Mouse (Mus musculus) liver, adult 2 months (tissue): ENCODE measurements around the gene Taf4. TPM values are rescaled to one million over a fixed set of nuclear protein-coding genes. Genes with fewer than 3 reads are reported as not detected.

ENCODE experiments used
- DNase-seq: peaks from one replicate; pipeline ENCODE4 v3.0.0-alpha.2; 2011; ENCODE audit warnings: low read depth, low spot score; ENCODE audit errors: extremely low read depth
- H3K27ac ChIP-seq: fragments of 200-500 bp; replicated peaks from 2 replicates; pipeline ENCODE4 v1.5.1; 2012; ENCODE audit warnings: low read depth, mild to moderate bottlenecking, control low read depth, inconsistent platforms, low read length; ENCODE audit not compliant: insufficient read depth
- H3K27me3 ChIP-seq: fragments of 200-500 bp; 2 replicates; pipeline ENCODE4 v1.6.1; 2012; ENCODE audit warnings: mild to moderate bottlenecking, moderate library complexity, low read length, inconsistent platforms; ENCODE audit not compliant: control insufficient read depth, insufficient read depth
- H3K36me3 ChIP-seq: fragments of 200-500 bp; 2 replicates; pipeline ENCODE4 v1.6.1; 2012; ENCODE audit warnings: low read length, inconsistent platforms; ENCODE audit not compliant: control insufficient read depth, insufficient read depth
- H3K4me1 ChIP-seq: fragments of 200-500 bp; 2 replicates; pipeline ENCODE4 v1.6.1; 2011; ENCODE audit warnings: low read length; ENCODE audit not compliant: control insufficient read depth, insufficient read depth
- H3K4me3 ChIP-seq: fragments of 200-500 bp; 2 replicates; pipeline ENCODE4 v1.5.1; 2011; ENCODE audit warnings: low read depth, mild to moderate bottlenecking, control low read depth, low read length, moderate library complexity; ENCODE audit not compliant: insufficient read depth
- H3K79me2 ChIP-seq: fragments of 200-500 bp; 2 replicates; pipeline ENCODE4 v1.6.1; 2012; ENCODE audit warnings: inconsistent platforms, mild to moderate bottlenecking, low read length, moderate library complexity; ENCODE audit not compliant: control insufficient read depth, insufficient read depth
- H3K9ac ChIP-seq: fragments of 200-500 bp; 2 replicates; pipeline ENCODE4 v1.6.1; 2012; ENCODE audit warnings: low read depth, mild to moderate bottlenecking, control low read depth, inconsistent platforms, low read length
- CTCF ChIP-seq: fragments of 200-500 bp; IDR thresholded peaks from 2 replicates; pipeline ENCODE4 v1.5.1; 2011; ENCODE audit warnings: low read depth, low read length, control low read depth
- POLR2A ChIP-seq: fragments of 200-500 bp; IDR thresholded peaks from 2 replicates; pipeline ENCODE4 v1.6.1; 2011; ENCODE audit warnings: low read length, control low read depth; ENCODE audit not compliant: insufficient read depth; ENCODE audit errors: extremely low read depth
- WGBS: fragments of 180-500 bp; shearing (Covaris S2); methylation state at CpG from one replicate; pipeline ENCODE4 v1.1.7; 2018; 5-methylcytosine and 5-hydroxymethylcytosine counted together
- polyA plus RNA-seq: library from polyadenylated mRNA; depleted of rRNA; stranded (reverse); fragments of >200 nt; gene quantifications from 2 replicates; pipeline ENCODE4 v1.2.3, GENCODE M21; 2012
- total RNA-seq: library from RNA; depleted of rRNA; stranded (reverse); fragments of >200 nt; gene quantifications from 2 replicates; pipeline ENCODE4 v1.2.3, GENCODE M21; 2014

Gene Taf4
- total and polyA plus RNA-seq, 2 experiments = 4.0 to 4.3 TPM

GRCm38 (mm10) chr2:179912911-179913310 is 63.5 kb downstream of the Taf4 start:
- H3K4me1 ChIP-seq = no peaks in the 10 kb centered on the region
- no peak for DNase-seq
- peaks cover 18% of the 10 kb centered on the region for H3K36me3 ChIP-seq
- WGBS = 74% methylated on average over 12 of the region's 12 CpGs
- no peaks in the 10 kb centered on the region for H3K79me2 ChIP-seq
- TF ChIP-seq POLR2A (no peak), CTCF (no peak)
- H3K4me3 ChIP-seq = no peak overlapping the region
- no peak overlapping the region for H3K27ac ChIP-seq
- H3K27me3 ChIP-seq = no peaks in the 10 kb centered on the region
- no peak overlapping the region for H3K9ac ChIP-seq

- 77% methylated on average over 2 of the region's 2 CpGs for WGBS
- Histone ChIP-seq H3K4me3 (no peak overlapping the region), H3K36me3 (no peaks in the 10 kb centered on the region), H3K9ac (no peak overlapping the region), H3K4me1 (no peaks in the 10 kb centered on the region), H3K27ac (no peak overlapping the region), H3K27me3 (no peaks in the 10 kb centered on the region), H3K79me2 (no peaks in the 10 kb centered on the region)
- TF ChIP-seq CTCF (no peak), POLR2A (no peak)
- no peak for DNase-seq
These were observed 79.5 kb downstream of the Taf4 start for GRCm38 (mm10) chr2:179896949-179897348.

GRCm38 (mm10) chr2:179891048-179891447 is 85.4 kb downstream of the Taf4 start:
- DNase-seq = no peak
- Histone ChIP-seq H3K9ac (no peak overlapping the region), H3K4me1 (no peaks in the 10 kb centered on the region), H3K27ac (no peak overlapping the region), H3K4me3 (no peak overlapping the region), H3K27me3 (no peaks in the 10 kb centered on the region), H3K36me3 (no peaks in the 10 kb centered on the region), H3K79me2 (no peaks in the 10 kb centered on the region)
- WGBS = 60% methylated on average over 3 of the region's 3 CpGs
- TF ChIP-seq CTCF = no peak
- TF ChIP-seq POLR2A = no peak

- Histone ChIP-seq H3K36me3 (no peaks in the 10 kb centered on the region), H3K27me3 (no peaks in the 10 kb centered on the region), H3K27ac (no peak overlapping the region), H3K9ac (no peak overlapping the region), H3K4me3 (no peak overlapping the region), H3K4me1 (no peaks in the 10 kb centered on the region), H3K79me2 (no peaks in the 10 kb centered on the region)
- TF ChIP-seq POLR2A (no peak), CTCF (no peak)
- no peak for DNase-seq
- WGBS = 38% methylated on average over 7 of the region's 7 CpGs
These were observed 91.9 kb downstream of the Taf4 start for GRCm38 (mm10) chr2:179884561-179884960.

- no peaks in the 10 kb centered on the region for H3K27me3 ChIP-seq
- WGBS = 71% methylated on average over 9 of the region's 9 CpGs
- peak; percentile 4 for DNase-seq
- no peaks in the 10 kb centered on the region for H3K4me1 ChIP-seq
- H3K36me3 ChIP-seq = no peaks in the 10 kb centered on the region
- H3K4me3 ChIP-seq = no peak overlapping the region
- no peak overlapping the region for H3K27ac ChIP-seq
- no peaks in the 10 kb centered on the region for H3K79me2 ChIP-seq
- no peak overlapping the region for H3K9ac ChIP-seq
- no peak for TF ChIP-seq POLR2A
- peak; percentile 71 for TF ChIP-seq CTCF
These were observed 98.8 kb downstream of the Taf4 start for GRCm38 (mm10) chr2:179877551-179878215.

GRCm38 (mm10) chr2:179875147-179875546 is 101.3 kb downstream of the Taf4 start:
- 8% methylated on average over 3 of the region's 3 CpGs for WGBS
- TF ChIP-seq POLR2A (no peak), CTCF (peak; percentile 68)
- no peaks in the 10 kb centered on the region for H3K79me2 ChIP-seq

More at GRCm38 (mm10) chr2:179875147-179875546, 101.3 kb downstream of the Taf4 start:
- Histone ChIP-seq H3K4me3 (no peak overlapping the region), H3K27ac (no peak overlapping the region), H3K36me3 (no peaks in the 10 kb centered on the region), H3K9ac (no peak overlapping the region), H3K27me3 (no peaks in the 10 kb centered on the region), H3K4me1 (no peaks in the 10 kb centered on the region)
- peak; percentile 30 for DNase-seq
